Mouse (Mus musculus) kidney, postnatal 36 days (tissue): ENCODE measurements at regions not wholly inside any gene's neighbourhood (a gene's known extent, or its start where the extent isn't known, plus 50 kb on each side); places are given as distances from the start of the nearest gene placed in this dataset.

ENCODE experiments used
- DNase-seq, 2 experiments: peaks; one replicate each; pipeline ENCODE4 v3.0.0; 2021 to 2022; ENCODE audit warnings: mixed read lengths in 2 of 2

- DNase-seq = no peak
Measured at GRCm38 (mm10) chr8:76540611-76541010, 358.6 kb upstream of the Nr3c2 start.

GRCm38 (mm10) chr8:76551681-76552080 lies 347.6 kb upstream of the Nr3c2 start:
- DNase-seq = no peak

- DNase-seq = no peak
Measured at GRCm38 (mm10) chr8:76601566-76601965, 297.7 kb upstream of the Nr3c2 start.

- no peak for DNase-seq
Measured at GRCm38 (mm10) chr8:76618721-76619120, 280.5 kb upstream of the Nr3c2 start.

- no peak for DNase-seq
Measured at GRCm38 (mm10) chr8:76620853-76621252, 278.4 kb upstream of the Nr3c2 start.

GRCm38 (mm10) chr8:76633086-76633485 lies 266.2 kb upstream of the Nr3c2 start:
- no peak for DNase-seq
